Mouse (Mus musculus): ENCODE data around the gene Rbms3. TPM values are rescaled to one million over a fixed set of nuclear protein-coding genes. Genes with fewer than 3 reads are reported as not detected.

Rbms3 gene
- polyA plus RNA-seq, 1 experiment = 1.6 TPM

GRCm38 (mm10) chr9:116905646-116906045, 724.1 kb downstream of the Rbms3 start:
- TF ChIP-seq CTCF (IDR thresholded peaks at IDR 0.05; ENCODE audit: control insufficient read depth, insufficient read depth, low read length) (no peak), POLR2A (IDR thresholded peaks at IDR 0.05; ENCODE audit: borderline replicate concordance, control insufficient read depth, low read depth, low read length) (no peak)
- Histone ChIP-seq H3K4me1 (ENCODE audit: control insufficient read depth, insufficient read depth, low read length) (no peaks in the 10 kb centered on the region; the same call in 1 of the 2 replicates), H3K4me3 (replicated peaks; ENCODE audit: control insufficient read depth, low read depth, low read length) (no peak overlapping the region), H3K27ac (ENCODE audit: control insufficient read depth, insufficient read depth, low read depth, low read length, poor library complexity) (no peak overlapping the region)
- 78% methylated on average over 2 of the region's 2 CpGs for WGBS

- no peak for TF ChIP-seq CTCF (IDR thresholded peaks at IDR 0.05; ENCODE audit: control insufficient read depth, insufficient read depth, low read length)
- no peak for TF ChIP-seq POLR2A (IDR thresholded peaks at IDR 0.05; ENCODE audit: borderline replicate concordance, control insufficient read depth, low read depth, low read length)
- H3K4me3 ChIP-seq (replicated peaks; ENCODE audit: control insufficient read depth, low read depth, low read length) = no peak overlapping the region
- H3K4me1 ChIP-seq (ENCODE audit: control insufficient read depth, insufficient read depth, low read length) = no peaks in the 10 kb centered on the region; the same call in 1 of the 2 replicates
- H3K27ac ChIP-seq (ENCODE audit: control insufficient read depth, insufficient read depth, low read depth, low read length, poor library complexity) = no peak overlapping the region
- WGBS = 79% methylated on average over 11 of the region's 11 CpGs
These were observed 726.3 kb downstream of the Rbms3 start for GRCm38 (mm10) chr9:116903304-116903993.

GRCm38 (mm10) chr9:116899403-116899802, 730.3 kb downstream of the Rbms3 start:
- 77% methylated on average over 15 of the region's 15 CpGs for WGBS
- Histone ChIP-seq H3K4me3 (replicated peaks; ENCODE audit: control insufficient read depth, low read depth, low read length) (no peak overlapping the region), H3K4me1 (ENCODE audit: control insufficient read depth, insufficient read depth, low read length) (no peaks in the 10 kb centered on the region; the same call in 1 of the 2 replicates), H3K27ac (ENCODE audit: control insufficient read depth, insufficient read depth, low read depth, low read length, poor library complexity) (no peak overlapping the region)
- TF ChIP-seq CTCF (IDR thresholded peaks at IDR 0.05; ENCODE audit: control insufficient read depth, insufficient read depth, low read length) (no peak), POLR2A (IDR thresholded peaks at IDR 0.05; ENCODE audit: borderline replicate concordance, control insufficient read depth, low read depth, low read length) (no peak)

GRCm38 (mm10) chr9:116886973-116887680, 742.6 kb downstream of the Rbms3 start:
- WGBS = 77% methylated on average over 9 of the region's 9 CpGs
- no peaks in the 10 kb centered on the region for H3K4me1 ChIP-seq (ENCODE audit: control insufficient read depth, insufficient read depth, low read length)
- H3K27ac ChIP-seq (ENCODE audit: control insufficient read depth, insufficient read depth, low read depth, low read length, poor library complexity) = no peak overlapping the region
- H3K4me3 ChIP-seq (replicated peaks; ENCODE audit: control insufficient read depth, low read depth, low read length) = no peak overlapping the region
- TF ChIP-seq CTCF (IDR thresholded peaks at IDR 0.05; ENCODE audit: control insufficient read depth, insufficient read depth, low read length) (no peak), POLR2A (IDR thresholded peaks at IDR 0.05; ENCODE audit: borderline replicate concordance, control insufficient read depth, low read depth, low read length) (no peak)

GRCm38 (mm10) chr9:116885617-116886016, 744.1 kb downstream of the Rbms3 start:
- 75% methylated on average over 5 of the region's 5 CpGs for WGBS
- Histone ChIP-seq H3K4me1 (ENCODE audit: control insufficient read depth, insufficient read depth, low read length) (no peaks in the 10 kb centered on the region), H3K4me3 (replicated peaks; ENCODE audit: control insufficient read depth, low read depth, low read length) (no peak overlapping the region), H3K27ac (ENCODE audit: control insufficient read depth, insufficient read depth, low read depth, low read length, poor library complexity) (no peak overlapping the region)
- TF ChIP-seq CTCF (IDR thresholded peaks at IDR 0.05; ENCODE audit: control insufficient read depth, insufficient read depth, low read length) (no peak), POLR2A (IDR thresholded peaks at IDR 0.05; ENCODE audit: borderline replicate concordance, control insufficient read depth, low read depth, low read length) (no peak)

- no peaks in the 10 kb centered on the region for H3K4me1 ChIP-seq (ENCODE audit: control insufficient read depth, insufficient read depth, low read length)
- 83% methylated on average over 4 of the region's 4 CpGs for WGBS
These were observed 749.2 kb downstream of the Rbms3 start for GRCm38 (mm10) chr9:116880503-116880902.

GRCm38 (mm10) chr9:116879600-116880457, 749.9 kb downstream of the Rbms3 start:
- TF ChIP-seq CTCF (IDR thresholded peaks at IDR 0.05; ENCODE audit: control insufficient read depth, insufficient read depth, low read length) (no peak), POLR2A (IDR thresholded peaks at IDR 0.05; ENCODE audit: borderline replicate concordance, control insufficient read depth, low read depth, low read length) (no peak)
- 79% methylated on average over 10 of the region's 10 CpGs for WGBS
- Histone ChIP-seq H3K4me1 (ENCODE audit: control insufficient read depth, insufficient read depth, low read length) (no peaks in the 10 kb centered on the region), H3K4me3 (replicated peaks; ENCODE audit: control insufficient read depth, low read depth, low read length) (no peak overlapping the region), H3K27ac (ENCODE audit: control insufficient read depth, insufficient read depth, low read depth, low read length, poor library complexity) (no peak overlapping the region)

More at GRCm38 (mm10) chr9:116880503-116880902, 749.2 kb downstream of the Rbms3 start:
- no peak overlapping the region for H3K4me3 ChIP-seq (replicated peaks; ENCODE audit: control insufficient read depth, low read depth, low read length)
- TF ChIP-seq POLR2A (IDR thresholded peaks at IDR 0.05; ENCODE audit: borderline replicate concordance, control insufficient read depth, low read depth, low read length) = no peak
- TF ChIP-seq CTCF (IDR thresholded peaks at IDR 0.05; ENCODE audit: control insufficient read depth, insufficient read depth, low read length) = no peak
- no peak overlapping the region for H3K27ac ChIP-seq (ENCODE audit: control insufficient read depth, insufficient read depth, low read depth, low read length, poor library complexity)

GRCm38 (mm10) chr9:116876786-116877185, 752.9 kb downstream of the Rbms3 start:
- H3K27ac ChIP-seq (ENCODE audit: control insufficient read depth, insufficient read depth, low read depth, low read length, poor library complexity) = no peak overlapping the region
- no peak overlapping the region for H3K4me3 ChIP-seq (replicated peaks; ENCODE audit: control insufficient read depth, low read depth, low read length)
- no peak for TF ChIP-seq POLR2A (IDR thresholded peaks at IDR 0.05; ENCODE audit: borderline replicate concordance, control insufficient read depth, low read depth, low read length)
- no peak for TF ChIP-seq CTCF (IDR thresholded peaks at IDR 0.05; ENCODE audit: control insufficient read depth, insufficient read depth, low read length)
- WGBS = 86% methylated on average over 3 of the region's 3 CpGs
- H3K4me1 ChIP-seq (ENCODE audit: control insufficient read depth, insufficient read depth, low read length) = no peaks in the 10 kb centered on the region

All from bone marrow, adult 2 months (tissue).